Mouse (Mus musculus): ENCODE results near the gene Smyd3.

Gene Smyd3

DNA sequence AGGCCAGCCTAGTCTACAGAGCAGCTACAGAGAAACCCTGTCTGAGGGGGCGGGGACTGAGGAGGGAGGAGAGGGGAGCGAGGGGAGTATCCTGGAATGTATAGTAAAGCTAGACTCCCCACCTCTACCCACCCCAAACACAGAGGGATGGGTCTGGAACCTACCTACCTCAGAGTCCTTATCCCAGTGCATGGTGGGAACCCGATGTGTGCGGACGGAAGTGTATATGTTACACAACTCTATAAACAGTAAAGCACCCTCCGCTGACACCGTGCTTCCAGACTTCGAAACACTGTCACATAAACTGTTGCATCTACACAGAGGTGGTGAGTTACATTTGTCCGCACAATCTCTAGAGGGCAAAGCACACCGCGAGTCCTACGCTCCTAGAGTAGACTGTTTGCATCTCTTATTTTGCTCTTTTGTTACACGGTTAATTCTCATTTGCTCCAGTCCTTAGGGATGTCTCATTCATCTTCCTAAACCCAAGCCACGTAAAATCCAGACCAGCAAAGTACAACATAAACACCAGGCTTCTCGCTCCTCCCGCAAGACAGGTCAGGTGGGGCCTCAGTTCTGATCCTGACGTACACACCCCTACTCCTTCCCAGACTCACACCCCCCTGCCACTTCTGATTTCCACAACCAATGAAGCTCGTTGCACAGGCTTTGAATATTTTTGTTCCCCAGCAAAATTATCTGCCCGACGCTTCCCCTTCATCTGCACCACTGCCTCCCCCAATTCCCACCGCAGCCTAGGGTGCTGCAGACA lies 714 bp downstream of the Smyd3 start:
- in situ Hi-C loops (cut with MseI, MboI) = no loop called here

DNA sequence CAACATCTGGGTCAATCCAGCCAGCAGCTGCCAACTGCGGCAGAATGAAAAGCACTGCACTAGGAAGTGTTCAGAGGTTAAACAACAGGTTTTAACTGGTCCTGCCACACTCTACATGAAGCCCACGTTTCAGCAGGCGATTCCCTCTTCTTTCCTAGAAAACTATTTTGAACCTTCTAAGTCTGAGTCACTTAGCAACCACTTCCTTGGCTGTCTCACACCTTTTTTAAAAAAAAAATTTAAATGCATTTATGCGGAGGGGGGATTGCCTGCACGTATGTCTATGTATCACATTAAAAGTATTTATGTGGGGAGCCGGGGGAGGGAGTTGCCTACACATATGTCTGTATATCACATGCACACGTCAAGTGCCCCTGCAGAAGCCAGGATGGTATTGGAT lies 5.9 kb downstream of the Smyd3 start:
- in situ Hi-C loops (cut with MseI, MboI) = no loop called here

DNA sequence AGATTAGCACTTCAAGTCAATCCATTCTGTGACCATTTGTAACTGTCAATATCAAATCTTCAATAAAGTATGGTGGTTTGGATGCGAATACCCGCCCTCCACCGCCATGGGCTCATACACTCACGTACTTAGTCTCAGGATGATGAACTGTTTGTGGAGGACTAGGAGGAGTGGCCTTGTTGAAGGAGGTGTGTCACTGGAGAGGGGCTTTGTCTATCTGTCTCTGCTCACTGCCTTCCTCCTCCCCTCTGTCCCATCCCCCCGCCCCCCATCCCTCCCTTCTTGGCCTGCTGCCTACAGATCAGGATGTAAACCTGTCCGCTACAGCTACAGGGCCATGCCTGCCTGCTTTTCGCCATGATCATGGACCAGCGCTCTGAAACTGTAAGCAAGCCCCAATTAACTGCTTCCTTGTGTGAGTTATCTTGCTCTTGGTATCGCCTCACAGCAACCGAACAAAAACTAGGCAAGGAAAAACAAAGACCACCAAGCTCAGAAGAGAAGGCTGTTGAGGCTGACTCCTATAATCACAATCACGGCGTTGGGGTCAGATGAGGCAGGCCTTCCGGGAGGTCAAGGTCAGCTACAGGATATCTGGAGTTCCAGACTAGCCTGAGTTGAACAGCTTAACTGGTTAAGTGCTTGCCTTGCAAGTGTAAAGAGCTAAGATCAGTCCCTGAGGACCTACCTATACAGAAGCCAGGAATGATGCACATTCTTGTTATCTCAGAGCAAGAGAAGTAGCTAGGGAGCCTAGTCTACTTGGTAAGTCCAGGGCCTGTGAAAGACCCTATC lies 7.1 kb downstream of the Smyd3 start:
- in situ Hi-C loops (cut with MseI, MboI) = no loop called here

DNA sequence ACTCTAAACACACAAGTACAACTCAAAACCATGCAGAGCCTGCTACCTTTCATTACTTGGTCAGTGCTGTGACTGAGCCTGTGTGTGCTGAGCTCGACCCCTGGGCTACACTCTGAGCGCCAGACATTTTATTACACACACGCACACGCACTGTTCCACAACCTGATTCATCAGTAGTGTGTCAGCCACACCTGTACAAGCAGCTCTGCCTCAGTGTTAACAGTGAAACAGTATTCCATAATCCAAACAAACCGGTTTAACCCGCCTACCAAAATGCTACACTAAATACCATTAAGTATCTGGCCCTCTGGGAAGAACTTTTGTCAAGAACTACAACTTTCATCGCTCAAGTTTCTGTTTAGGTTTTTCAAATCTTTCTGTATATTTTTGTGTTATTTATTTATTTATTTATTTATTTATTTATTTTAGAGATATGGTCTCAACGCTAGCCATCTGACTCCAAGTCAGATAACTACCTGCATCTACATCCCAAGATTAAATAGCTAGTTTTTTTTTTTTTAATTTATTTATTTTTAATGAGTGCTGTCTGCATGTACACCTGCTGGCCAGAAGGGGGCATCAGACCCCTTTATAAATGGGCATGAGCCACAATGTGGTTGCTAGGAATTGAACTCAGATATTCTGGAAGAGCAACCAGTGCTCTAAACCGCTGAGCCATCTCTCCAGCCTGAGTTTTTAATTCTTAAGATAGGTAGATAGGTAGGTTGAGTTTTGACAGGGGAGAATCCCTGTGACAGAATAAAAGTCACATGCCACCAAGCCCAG lies 11.1 kb downstream of the Smyd3 start:
- in situ Hi-C loops (cut with MseI, MboI) = loop anchor here in 1 of 2 experiments (5.0 kb wide), 1 partner anchor 116 kb away; no protein-coding TSS in a partner anchor

DNA sequence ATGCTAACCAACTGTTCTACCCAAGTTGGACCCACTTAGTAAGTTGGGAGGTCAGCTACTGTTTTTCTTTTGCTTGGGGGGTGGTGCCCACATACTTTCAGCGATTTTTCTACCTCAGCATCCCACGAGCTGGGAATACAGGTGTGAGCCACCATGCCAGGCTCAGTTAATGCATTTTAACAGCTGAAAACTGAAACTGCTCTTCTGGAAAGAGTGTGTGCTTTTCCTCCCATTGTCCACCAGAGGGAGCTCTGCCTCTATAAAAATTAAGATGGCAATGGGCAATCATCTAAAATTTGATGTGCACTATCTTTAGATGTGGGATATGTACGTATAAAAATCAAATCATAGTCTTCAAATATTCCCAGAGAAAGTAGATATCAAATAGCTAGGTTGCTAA lies 15.3 kb downstream of the Smyd3 start:
- in situ Hi-C loops (cut with MseI, MboI) = no loop called here

DNA sequence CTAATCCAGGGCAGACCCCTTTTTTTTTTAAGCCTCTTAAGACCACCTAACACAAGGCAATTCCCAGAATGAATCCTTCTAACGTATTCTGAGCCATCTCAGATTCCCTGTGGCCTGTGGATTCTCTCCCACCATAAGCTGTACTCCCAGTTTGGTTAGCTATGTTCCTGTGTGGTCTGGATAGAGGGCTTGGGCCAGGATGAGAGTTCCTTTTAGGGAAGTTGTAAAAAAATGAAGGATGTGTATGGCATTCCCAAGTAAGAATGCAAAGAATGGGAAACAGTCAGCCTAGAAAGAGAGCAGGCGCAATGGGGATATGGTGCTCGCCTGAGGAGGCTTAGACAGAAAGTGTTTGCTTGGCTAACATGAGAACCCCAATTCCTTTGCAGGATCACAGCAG lies 18.6 kb downstream of the Smyd3 start:
- in situ Hi-C loops (cut with MseI, MboI) = no loop called here

DNA sequence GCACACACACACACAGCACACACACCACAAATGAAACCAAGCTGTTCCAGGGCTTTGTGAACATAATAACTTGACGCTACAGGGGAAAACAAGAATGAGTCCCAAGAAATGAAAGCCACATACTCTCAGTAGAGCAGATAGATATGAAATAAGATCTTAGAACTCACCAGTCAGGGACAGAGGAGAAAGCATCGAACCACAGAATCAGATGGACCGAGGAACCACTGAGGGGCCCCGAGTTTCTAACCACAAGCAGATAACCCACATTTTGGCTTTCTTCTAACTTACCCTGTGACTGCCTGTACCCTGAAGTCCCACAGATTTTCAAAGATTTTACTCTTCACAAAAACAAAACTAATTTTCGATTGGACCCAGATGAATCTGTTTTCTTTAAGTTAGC lies 24.9 kb downstream of the Smyd3 start:
- in situ Hi-C loops (cut with MseI, MboI) = no loop called here

DNA sequence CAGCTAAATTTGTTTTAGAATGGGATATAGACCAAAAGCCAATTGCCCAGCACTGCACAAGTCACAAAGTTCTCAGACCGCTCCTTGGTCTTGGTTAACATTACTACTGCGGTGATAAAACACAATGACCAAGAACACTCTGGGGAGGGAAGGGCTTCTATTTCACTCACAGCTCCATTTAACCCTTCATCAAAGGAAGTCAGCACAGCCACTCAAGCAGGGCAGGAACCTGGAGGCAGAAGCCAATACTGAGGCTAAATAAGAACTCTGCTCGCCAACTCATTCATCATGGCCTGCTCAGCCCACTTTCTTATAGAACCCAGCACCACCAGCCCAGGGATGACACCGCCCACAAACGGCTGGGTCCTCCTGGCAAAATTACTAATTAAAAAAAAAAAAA lies 29.3 kb downstream of the Smyd3 start:
- in situ Hi-C loops (cut with MseI, MboI) = no loop called here

DNA sequence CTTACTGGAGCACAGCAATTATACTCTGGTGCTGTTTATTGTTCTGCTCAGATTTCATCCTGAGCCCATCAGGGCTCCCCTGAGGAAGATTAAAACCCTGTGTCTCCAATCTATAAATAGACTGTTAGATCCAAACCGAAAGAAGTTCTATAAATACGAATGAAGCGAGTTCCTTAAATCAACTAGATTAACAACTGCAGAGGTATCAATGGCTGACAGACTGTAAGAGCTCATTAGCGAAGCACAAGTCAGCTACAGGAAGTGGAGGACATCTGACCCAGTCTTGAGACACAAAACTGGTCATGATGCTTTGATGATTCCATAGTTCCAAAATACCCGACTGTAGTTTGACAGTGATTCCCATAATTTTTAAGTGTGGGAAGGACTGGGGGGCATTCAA lies 29.9 kb downstream of the Smyd3 start:
- in situ Hi-C loops (cut with MseI, MboI) = no loop called here

DNA sequence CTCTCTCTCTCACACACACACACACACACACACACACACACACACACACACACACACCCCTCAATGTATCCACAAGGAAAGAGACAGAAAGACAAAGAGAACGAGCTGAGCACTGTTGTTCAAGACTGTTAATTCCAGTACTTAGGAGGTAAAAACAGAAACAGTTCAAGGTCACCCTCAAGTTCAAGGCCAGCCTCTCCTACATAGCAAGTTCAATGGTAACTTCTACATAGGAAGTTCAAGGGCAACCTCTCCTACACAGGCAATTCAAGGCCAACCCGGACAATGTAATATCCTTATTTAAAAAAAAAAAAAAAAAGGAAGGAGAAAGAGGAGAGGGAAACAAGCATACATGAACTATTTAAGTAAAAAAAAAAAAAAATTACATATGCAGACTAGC lies 30.6 kb downstream of the Smyd3 start:
- in situ Hi-C loops (cut with MseI, MboI) = no loop called here

DNA sequence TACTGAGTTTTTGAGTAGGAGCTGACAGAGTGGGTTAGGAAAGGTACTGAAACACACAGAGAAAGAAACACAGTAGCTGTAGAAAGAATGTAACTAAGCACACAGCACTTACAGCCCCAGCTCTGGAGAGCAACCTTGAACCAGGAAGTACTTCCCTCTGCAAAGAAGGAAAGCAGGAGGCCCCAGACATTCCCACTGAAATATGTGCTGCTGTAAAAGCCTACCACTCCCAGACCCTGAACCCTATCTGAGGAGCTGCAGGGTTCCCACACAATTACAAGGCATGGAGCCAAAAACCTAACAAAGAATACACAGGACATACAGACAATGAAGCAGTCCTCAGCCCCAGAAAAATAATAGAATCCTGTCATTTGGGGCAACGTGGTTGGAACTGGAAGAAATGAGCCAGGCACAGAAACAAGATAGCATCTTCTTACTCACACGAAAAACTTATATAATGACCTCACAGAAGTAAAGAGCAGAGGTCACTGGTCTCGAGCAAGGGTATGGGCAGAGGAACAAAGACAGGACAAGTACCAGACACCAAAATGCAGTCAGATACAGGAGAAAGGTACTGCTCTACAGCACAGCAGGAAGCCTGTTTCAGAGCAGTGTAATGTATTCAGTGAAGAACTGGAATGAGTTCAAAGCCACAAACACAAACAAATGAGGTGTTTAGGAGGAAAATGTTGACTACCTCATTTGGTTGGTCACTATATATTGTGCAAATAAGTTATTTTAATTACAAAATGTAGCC lies 31.9 kb downstream of the Smyd3 start:
- in situ Hi-C loops (cut with MseI, MboI) = no loop called here

DNA sequence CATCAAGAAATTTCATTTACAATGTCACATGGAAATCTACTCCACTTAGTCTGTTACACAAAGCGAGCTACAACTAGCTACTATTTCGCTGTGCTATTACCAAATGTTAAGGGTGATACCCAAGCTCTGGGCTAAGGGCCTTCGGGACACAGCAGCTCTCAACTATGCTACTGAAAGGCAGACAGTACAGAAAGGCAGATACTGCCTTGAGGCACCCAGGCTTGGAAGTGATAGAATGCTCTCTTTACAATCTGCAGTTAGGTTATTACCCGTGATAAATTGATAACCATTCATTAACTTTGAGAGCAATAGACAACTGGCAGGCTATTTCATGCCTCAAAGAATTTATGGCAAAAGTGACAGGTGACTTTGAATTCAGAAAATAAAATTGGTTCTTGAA lies 37.0 kb downstream of the Smyd3 start:
- in situ Hi-C loops (cut with MseI, MboI) = no loop called here

DNA sequence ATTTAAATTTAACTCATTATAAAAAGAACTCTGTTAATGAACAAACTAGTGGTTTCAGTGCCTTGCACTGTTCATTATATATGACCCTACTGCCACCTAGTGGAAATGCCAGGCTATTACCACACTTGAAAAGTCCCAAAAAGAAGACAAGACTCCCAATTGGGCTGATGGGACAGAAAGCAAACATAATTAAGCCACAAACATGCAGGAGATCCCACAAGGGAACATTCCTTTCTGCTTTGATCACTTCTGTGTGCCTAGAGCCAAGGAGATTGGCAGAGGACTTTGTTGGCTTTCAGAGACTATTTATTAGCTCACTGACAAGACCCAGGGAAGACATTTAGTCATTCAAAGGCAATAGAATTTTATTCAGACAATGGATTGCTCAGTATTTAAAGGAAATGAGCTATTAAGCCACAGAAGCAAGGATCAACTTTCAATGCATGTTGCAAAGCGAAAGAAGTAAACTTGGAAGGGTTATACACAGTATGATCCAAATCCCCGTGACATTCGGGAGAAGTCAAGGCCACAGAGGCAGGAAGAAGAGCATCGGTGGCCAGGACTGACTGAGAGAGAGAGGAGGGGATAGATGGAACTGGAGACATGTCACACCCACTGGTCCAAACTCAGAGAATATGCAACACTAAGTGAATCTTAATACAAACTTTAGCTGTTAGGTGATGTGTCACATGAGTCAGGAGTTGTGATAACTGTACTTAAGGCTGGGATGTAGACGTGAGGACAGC lies 40.5 kb downstream of the Smyd3 start:
- in situ Hi-C loops (cut with MseI, MboI) = no loop called here

DNA sequence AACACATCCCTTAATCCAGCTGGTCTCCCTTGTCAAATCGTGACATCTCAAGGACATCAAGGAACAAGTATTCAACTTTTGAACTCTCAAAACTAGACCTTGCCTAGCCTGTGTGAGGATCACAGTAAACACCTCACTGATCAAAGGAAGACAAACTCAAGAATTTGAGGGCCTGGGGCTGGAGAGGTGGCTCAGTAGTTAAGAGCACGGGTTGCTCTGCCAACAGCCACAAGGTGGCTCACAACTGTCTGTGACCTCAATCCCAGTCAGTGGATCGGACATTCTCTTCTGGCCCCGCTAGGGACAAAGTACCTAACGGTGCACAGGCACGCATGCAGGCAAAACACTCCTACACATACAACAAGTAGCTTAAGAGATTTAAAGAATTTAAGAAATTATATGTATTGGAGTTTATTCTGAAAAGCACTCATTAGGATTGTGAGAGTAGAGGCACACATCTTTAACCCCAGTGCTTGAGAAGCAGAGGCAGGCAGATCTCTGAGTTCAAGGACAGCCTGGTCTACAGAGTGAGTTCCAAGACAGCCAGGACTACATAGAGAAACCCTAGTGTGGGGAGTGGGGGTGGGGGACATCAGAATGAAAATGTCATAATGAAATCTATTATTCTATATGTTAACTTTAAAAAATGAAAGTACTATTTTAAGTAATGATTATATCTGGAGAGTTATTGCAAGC lies 41.2 kb downstream of the Smyd3 start:
- in situ Hi-C loops (cut with MseI, MboI) = no loop called here

DNA sequence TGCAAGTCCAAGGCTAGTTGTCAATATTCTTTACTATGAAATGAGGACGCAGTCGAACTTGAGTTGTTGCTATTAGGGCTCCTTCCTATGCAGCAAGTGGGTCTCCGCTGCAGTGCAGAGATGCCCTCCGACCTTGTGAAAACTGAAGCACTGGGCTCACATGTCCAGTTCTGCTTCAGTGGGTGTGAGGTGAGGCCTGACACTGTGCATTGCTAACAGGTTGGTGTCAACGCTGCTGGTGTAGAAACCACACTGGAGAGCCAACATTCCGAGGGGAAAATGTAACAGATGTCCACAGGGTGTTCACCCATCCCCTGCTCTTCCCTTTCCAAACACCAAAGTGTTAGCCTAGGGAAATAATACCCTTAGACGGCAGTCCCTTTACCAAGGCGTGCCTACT lies 43.1 kb downstream of the Smyd3 start:
- in situ Hi-C loops (cut with MseI, MboI) = no loop called here

DNA sequence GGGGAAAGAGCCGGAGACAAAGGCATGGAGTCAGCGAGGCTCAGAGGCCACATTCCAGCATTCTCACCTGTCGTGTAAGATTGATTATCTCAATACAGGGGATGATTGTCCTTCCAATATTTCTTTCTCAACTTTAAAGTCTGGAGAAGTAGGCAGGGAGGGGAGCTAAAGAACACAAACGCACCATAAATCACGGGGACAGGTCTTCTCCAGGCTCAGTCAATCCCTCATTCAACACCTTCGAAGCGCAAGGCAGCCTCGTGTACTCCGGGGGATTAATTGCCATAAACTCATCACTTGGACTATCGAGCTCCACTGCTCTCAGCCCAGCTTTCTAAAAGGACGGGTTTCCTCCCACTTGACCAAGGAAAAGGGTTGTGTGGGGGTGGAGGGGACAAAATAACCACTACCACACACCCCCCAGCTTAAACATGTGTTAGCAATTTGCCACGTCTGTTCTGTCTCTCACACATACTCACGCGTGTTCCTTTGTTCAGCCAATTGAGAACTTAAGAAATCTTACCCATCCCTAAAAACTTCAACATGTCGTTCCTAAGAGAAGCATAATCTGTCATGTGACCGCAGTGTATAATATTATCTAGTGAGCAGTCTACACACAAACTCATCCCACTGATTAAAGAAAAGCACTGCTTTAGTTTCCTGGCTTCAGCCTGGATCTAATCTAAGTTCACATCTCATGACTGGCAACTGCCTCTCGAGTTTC lies 43.8 kb downstream of the Smyd3 start:
- in situ Hi-C loops (cut with MseI, MboI) = no loop called here

DNA sequence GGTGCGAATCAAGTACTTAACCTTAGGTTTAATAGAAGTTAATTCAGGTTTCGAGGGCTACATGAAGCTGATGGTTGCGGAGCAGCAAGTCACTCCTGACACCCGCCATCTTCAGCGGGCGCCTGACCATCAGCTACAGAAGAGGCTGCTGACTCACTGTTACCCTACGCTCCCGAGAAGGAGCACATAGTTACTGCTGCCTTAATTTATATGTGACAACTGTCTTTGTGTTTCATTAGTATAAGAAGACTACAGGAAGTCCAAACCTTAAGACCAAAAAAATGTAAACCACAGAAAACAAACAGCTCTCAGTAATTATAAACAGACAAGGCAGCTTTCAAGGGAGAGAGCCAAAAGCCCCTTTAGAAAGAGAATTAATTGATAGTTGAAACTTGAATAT lies 49.9 kb downstream of the Smyd3 start:
- in situ Hi-C loops (cut with MseI, MboI) = no loop called here

DNA sequence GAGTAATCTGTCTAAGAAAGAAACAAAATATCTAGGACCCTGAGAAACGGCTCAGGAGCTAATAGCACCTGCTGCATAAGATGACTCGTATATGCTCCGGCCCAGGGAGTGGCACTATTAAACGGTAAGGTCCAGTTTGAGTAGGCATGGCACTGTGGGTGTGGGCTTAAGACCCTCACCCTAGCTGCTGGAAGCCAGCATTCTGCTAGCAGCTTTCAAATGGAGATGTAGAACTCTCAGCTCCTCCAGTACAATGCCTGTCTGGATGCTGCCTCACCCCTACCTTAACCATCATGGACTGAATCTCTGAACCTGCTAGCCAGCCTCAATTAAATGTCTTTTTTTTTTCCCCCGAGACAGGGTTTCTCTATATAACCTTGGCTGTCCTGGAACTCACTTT lies 55.5 kb downstream of the Smyd3 start:
- in situ Hi-C loops (cut with MseI, MboI) = no loop called here

DNA sequence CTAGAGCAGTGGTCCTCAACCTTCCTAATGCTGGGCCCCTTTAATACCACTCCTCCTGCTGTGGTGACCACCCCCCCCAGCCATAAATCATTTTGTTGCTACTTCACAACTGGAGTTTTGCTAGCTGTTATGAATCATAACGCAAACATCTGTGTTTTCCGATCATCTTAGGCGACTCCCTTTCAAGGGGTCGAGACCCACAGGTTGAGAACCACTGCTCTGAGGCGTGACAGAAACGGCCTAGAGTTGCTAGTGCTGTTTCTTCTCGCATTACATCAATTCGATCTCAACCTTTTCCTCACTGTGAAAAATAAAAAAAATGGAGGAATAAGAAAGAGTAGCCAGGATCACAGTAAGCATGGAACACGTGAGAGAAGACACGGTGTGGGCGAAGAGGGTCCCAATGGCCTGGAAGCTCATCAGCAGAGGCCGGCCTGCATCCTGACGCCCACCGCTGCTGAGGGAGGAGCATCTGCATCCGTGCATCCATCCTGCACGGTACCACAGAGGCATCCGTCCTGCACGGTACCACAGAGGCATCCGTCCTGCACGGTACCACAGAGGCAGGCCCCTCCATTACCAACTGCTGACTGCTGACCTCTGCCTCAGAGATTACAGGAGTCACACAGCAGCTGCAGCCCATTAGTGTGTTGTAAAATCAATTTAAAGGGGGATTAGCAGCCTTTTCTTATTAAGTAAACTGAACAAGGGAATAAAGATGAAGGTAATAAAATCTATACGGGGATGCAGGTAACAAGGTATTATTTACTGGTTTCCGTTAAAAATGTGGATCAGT lies 56.6 kb downstream of the Smyd3 start:
- in situ Hi-C loops (cut with MseI, MboI) = no loop called here
